Mouse (Mus musculus) intestine, embryonic 14.5 days (tissue): ENCODE measurements around the gene Dlgap3. TPM values are rescaled to one million over a fixed set of nuclear protein-coding genes. Genes with fewer than 3 reads are reported as not detected.

Experiments used
- ATAC-seq: fragments of 200-750 bp; cut with Nextera tagmentation; replicated peaks from 2 replicates; pipeline ENCODE4 v1.8.0; 2017; ENCODE audit warnings: low read depth, moderate number of reproducible peaks, moderate TSS enrichment, moderate library complexity; ENCODE audit not compliant: low FRiP score, low TSS enrichment
- DNase-seq: peaks from one replicate; pipeline ENCODE4 v3.0.0-alpha.2; 2018; ENCODE audit warnings: low spot score
- H3K27ac ChIP-seq: fragments of 300-500 bp; sonication (generic); 2 replicates; pipeline ENCODE4 v1.5.1; 2014; ENCODE audit warnings: low read depth, mild to moderate bottlenecking, control low read depth
- H3K27me3 ChIP-seq: fragments of 300-500 bp; sonication (generic); replicated peaks from 2 replicates; pipeline ENCODE4 v1.6.1; 2014; ENCODE audit warnings: low read length, control low read depth; ENCODE audit not compliant: control insufficient read depth, insufficient read depth
- H3K36me3 ChIP-seq: fragments of 300-500 bp; sonication (generic); 2 replicates; pipeline ENCODE4 v1.6.1; 2014; ENCODE audit warnings: low read length, control low read depth; ENCODE audit not compliant: control insufficient read depth, insufficient read depth
- H3K4me1 ChIP-seq: fragments of 300-500 bp; sonication (generic); replicated peaks from 2 replicates; pipeline ENCODE4 v1.6.1; 2014; ENCODE audit warnings: low read length, control low read depth, mixed read lengths; ENCODE audit not compliant: control insufficient read depth, insufficient read depth
- H3K4me2 ChIP-seq: fragments of 300-500 bp; sonication (generic); 2 replicates; pipeline ENCODE4 v1.6.1; 2014; ENCODE audit warnings: low read length
- H3K4me3 ChIP-seq: fragments of 300-500 bp; sonication (generic); 2 replicates; pipeline ENCODE4 v1.5.1; 2014; ENCODE audit warnings: low read depth, low read length, control low read depth, mixed read lengths
- H3K9ac ChIP-seq: fragments of 300-500 bp; sonication (generic); 2 replicates; pipeline ENCODE4 v1.6.1; 2014; ENCODE audit warnings: mild to moderate bottlenecking, low read length
- H3K9me3 ChIP-seq: fragments of 300-500 bp; sonication (generic); 2 replicates; pipeline ENCODE4 v1.6.1; 2016; ENCODE audit warnings: low read length, control low read depth; ENCODE audit not compliant: control insufficient read depth
- WGBS: fragments of 180-500 bp; shearing (Covaris S2); extraction: QIAGEN DNeasy Blood & Tissue Kit; methylation state at CpG from one replicate; pipeline ENCODE4 v1.1.7; 2014; 5-methylcytosine and 5-hydroxymethylcytosine counted together
- polyA plus RNA-seq: library from polyadenylated mRNA; unstranded; fragments of >200 nt; fragmentation: Nextera tagmentation; extraction: Ambion mirVana; gene quantifications from 2 replicates; pipeline ENCODE4 v1.2.1, GENCODE M21; 2014

Dlgap3 gene
- polyA plus RNA-seq, 1 experiment from 2014 or later: 1.5 TPM

- H3K4me1 ChIP-seq: no peaks in the 10 kb centered on the region
- no peaks in the 10 kb centered on the region for H3K9me3 ChIP-seq
- no peak overlapping the region for H3K4me2 ChIP-seq
- H3K4me3 ChIP-seq: no peak overlapping the region
- no peaks in the 10 kb centered on the region for H3K36me3 ChIP-seq
- peaks cover 24% of the 10 kb centered on the region for H3K27me3 ChIP-seq
- WGBS: 11% methylated on average over 19 of the region's 19 CpGs
- no peak overlapping the region for H3K27ac ChIP-seq
- ATAC-seq (no peak), DNase-seq (no peak)
- H3K9ac ChIP-seq: no peak overlapping the region
These were observed 10.8 kb downstream of the Dlgap3 start for GRCm38 (mm10) chr4:127179469-127180449.

GRCm38 (mm10) chr4:127180450-127180840, 11.4 kb downstream of the Dlgap3 start:
- H3K9ac ChIP-seq: no peak overlapping the region
- ATAC-seq: no peak

GRCm38 (mm10) chr4:127181010-127181409, 12.0 kb downstream of the Dlgap3 start:
- Histone ChIP-seq H3K27ac (no peak overlapping the region), H3K36me3 (no peaks in the 10 kb centered on the region), H3K27me3 (peaks cover 24% of the 10 kb centered on the region), H3K9ac (no peak overlapping the region), H3K4me3 (no peak overlapping the region), H3K9me3 (no peaks in the 10 kb centered on the region), H3K4me2 (no peak overlapping the region), H3K4me1 (no peaks in the 10 kb centered on the region)
- DNase-seq: no peak
- ATAC-seq: no peak
- 85% methylated on average over 9 of the region's 9 CpGs for WGBS

More at GRCm38 (mm10) chr4:127180450-127180840, 11.4 kb downstream of the Dlgap3 start:
- peaks cover 24% of the 10 kb centered on the region for H3K27me3 ChIP-seq
- no peaks in the 10 kb centered on the region for H3K36me3 ChIP-seq
- no peak overlapping the region for H3K4me2 ChIP-seq
- no peaks in the 10 kb centered on the region for H3K9me3 ChIP-seq
- whole genome bisulfite sequencing: 65% methylated on average over 3 of the region's 3 CpGs
- H3K4me1 ChIP-seq: no peaks in the 10 kb centered on the region
- no peak overlapping the region for H3K4me3 ChIP-seq
- H3K27ac ChIP-seq: no peak overlapping the region
- DNase-seq: no peak

- no peak overlapping the region for H3K4me3 ChIP-seq
- H3K4me2 ChIP-seq: no peak overlapping the region
- no peaks in the 10 kb centered on the region for H3K4me1 ChIP-seq
- no peak overlapping the region for H3K9ac ChIP-seq
- 86% methylated on average over 5 of the region's 5 CpGs for WGBS
- ATAC-seq (no peak), DNase-seq (no peak)
- H3K9me3 ChIP-seq: no peaks in the 10 kb centered on the region
- no peak overlapping the region for H3K27ac ChIP-seq
- no peaks in the 10 kb centered on the region for H3K36me3 ChIP-seq
- H3K27me3 ChIP-seq: peaks cover 12% of the 10 kb centered on the region
These were observed 14.9 kb downstream of the Dlgap3 start for GRCm38 (mm10) chr4:127183867-127184266.

GRCm38 (mm10) chr4:127190921-127191320, 21.9 kb downstream of the Dlgap3 start:
- Histone ChIP-seq H3K9ac (no peak overlapping the region), H3K4me1 (no peaks in the 10 kb centered on the region), H3K27me3 (no peaks in the 10 kb centered on the region), H3K36me3 (no peaks in the 10 kb centered on the region), H3K4me3 (no peak overlapping the region), H3K9me3 (no peaks in the 10 kb centered on the region), H3K4me2 (no peak overlapping the region), H3K27ac (no peak overlapping the region)
- DNase-seq: no peak
- no peak for ATAC-seq
- 82% methylated on average over 6 of the region's 6 CpGs for WGBS

GRCm38 (mm10) chr4:127192704-127193103, 23.7 kb downstream of the Dlgap3 start:
- H3K4me2 ChIP-seq: no peak overlapping the region
- DNase-seq (no peak), ATAC-seq (no peak)
- no peaks in the 10 kb centered on the region for H3K36me3 ChIP-seq
- no peaks in the 10 kb centered on the region for H3K27me3 ChIP-seq
- no peak overlapping the region for H3K4me3 ChIP-seq
- no peaks in the 10 kb centered on the region for H3K9me3 ChIP-seq
- no peak overlapping the region for H3K9ac ChIP-seq
- no peaks in the 10 kb centered on the region for H3K4me1 ChIP-seq
- no peak overlapping the region for H3K27ac ChIP-seq
- 74% methylated on average over 8 of the region's 8 CpGs for whole genome bisulfite sequencing

GRCm38 (mm10) chr4:127193378-127194155, 24.6 kb downstream of the Dlgap3 start:
- WGBS: 65% methylated on average over 14 of the region's 14 CpGs
- Histone ChIP-seq H3K4me2 (no peak overlapping the region), H3K27ac (no peak overlapping the region), H3K4me1 (no peaks in the 10 kb centered on the region), H3K4me3 (no peak overlapping the region), H3K36me3 (no peaks in the 10 kb centered on the region), H3K9ac (no peak overlapping the region), H3K9me3 (no peaks in the 10 kb centered on the region), H3K27me3 (no peaks in the 10 kb centered on the region)
- no peak for DNase-seq
- ATAC-seq: no peak

GRCm38 (mm10) chr4:127194477-127195269, 25.7 kb downstream of the Dlgap3 start:
- DNase-seq (no peak), ATAC-seq (no peak)
- Histone ChIP-seq H3K4me2 (no peak overlapping the region), H3K9ac (no peak overlapping the region), H3K9me3 (no peaks in the 10 kb centered on the region), H3K4me1 (no peaks in the 10 kb centered on the region), H3K4me3 (no peak overlapping the region), H3K27me3 (no peaks in the 10 kb centered on the region), H3K36me3 (no peaks in the 10 kb centered on the region), H3K27ac (no peak overlapping the region)
- WGBS: 81% methylated on average over 25 of the region's 25 CpGs
